Mouse (Mus musculus) cortical plate, adult 2 months (tissue): Measurements from ENCODE around the gene Golga5.

ENCODE experiments used
- CTCF ChIP-seq: fragments of 200-500 bp; IDR thresholded peaks from 2 replicates; pipeline ENCODE4 v1.5.1; 2011; ENCODE audit warnings: mild to moderate bottlenecking, control low read depth, low read length; ENCODE audit not compliant: insufficient read depth; ENCODE audit errors: extremely low read depth
- POLR2A ChIP-seq: fragments of 200-500 bp; IDR thresholded peaks from 2 replicates; pipeline ENCODE4 v1.6.1; 2011; ENCODE audit warnings: mild to moderate bottlenecking, low read length, control low read depth; ENCODE audit not compliant: insufficient read depth; ENCODE audit errors: extremely low read depth

DNA sequence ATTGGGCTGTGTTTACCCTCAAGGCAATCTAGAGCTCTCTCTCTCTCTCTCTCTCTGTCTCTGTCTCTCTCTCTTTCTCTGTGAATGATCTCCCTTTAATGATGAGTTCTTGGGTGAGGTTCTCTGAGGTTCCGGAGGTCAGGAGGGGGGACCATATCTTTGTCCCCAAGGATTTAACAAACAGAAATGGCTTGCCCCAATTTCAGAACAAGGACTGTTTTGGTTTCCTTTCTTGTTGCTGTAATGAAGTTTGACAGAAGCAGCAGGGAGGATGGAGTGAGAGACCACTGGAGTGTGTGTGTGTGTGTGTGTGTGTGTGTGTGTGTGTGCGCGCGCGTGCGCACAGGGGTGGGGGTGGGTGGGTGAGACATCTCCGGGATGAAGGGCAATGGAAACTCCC is 72.2 kb downstream of the Golga5 start:
- TF ChIP-seq CTCF (no peak), POLR2A (no peak)
